Mouse (Mus musculus): ENCODE measurements around the gene Tob2. TPM values are rescaled to one million over a fixed set of nuclear protein-coding genes. Genes with fewer than 3 reads are reported as not detected.
A peak's percentile ranks its signal among the peaks of the same experiment; 100 is the strongest.

Gene Tob2
- polyA plus RNA-seq, 1 experiment from 2014 or later = 12.3 TPM

DNA sequence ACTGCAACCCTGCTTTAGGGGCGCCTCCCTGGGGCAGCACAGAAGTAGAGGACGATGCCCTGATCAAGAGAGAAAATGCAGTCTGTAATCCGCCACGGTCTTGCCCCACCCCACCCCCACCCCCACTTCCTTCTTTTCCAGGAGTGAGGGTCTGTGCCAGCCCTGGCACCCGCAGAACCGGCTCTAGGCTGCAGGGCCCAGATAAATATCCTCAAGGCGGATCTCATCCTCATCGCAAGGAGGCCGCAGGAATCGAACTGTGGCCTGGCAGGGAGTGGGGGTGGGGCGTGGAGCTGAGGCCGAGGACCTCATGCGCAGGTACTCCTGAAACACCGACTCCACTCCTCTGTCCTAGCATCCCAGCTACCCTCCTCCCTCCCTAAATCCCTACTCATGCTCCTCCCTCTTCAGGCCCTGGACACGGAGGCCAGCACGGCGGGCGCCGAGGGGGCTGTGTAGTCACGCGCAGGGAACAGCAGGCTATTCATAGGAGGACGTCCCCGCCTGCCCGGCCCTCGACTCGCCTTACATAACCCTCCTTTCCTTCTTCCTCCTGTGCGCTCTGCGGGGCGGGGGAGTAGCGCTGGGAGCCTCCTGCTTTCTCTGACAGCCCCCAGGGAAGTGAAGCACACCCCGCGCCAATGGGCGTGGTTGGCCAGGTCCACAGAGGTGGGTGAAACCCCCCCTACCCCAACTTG, 22.3 kb downstream of the Tob2 start:
- peak overlapping the region; percentile 37; the same call in 1 of the 2 replicates for H3K9ac ChIP-seq (replicated peaks)

DNA sequence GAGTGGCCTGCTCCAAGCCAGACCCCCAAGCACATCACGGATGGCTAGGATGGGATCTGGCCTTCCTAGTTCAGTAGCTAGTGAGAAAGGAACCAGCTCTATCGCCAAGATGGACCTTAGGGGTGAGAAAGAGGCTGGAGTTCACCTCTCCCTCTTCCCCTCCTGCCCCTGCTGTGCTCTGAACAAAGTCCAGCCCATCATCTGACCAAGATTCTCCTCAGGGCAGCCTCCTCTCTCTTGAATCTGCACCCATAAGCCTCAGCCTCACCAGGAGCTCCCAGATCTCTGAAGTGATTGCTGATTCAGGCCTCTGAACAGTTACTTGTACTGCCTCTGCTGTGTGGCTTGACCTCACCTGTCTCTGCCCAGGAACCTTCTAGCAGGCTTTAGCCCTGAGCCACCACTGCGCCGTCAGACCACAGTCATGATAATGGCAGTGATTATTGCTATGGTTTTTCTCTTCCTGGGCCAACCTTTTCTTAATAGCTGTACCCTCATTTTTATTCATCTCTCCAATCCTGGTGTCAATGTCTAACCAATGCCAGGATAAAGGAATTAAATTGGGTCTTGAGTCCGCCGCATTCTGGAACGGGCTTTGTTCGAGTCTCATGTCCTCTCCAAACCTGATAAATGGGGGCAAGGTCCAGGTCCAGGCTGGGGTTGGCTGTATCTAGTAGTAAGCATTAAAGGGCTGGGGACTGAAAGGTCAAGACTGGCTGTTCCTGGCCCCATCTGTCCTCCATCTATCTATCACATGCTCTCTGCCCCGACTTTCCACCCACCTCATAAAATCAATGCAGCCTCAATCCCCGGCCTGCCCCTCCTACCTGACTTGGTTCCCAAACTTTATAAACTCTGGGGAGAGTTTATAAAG, 23.4 kb downstream of the Tob2 start:
- TF ChIP-seq EP300 (IDR thresholded peaks at IDR 0.05; ENCODE audit: low read depth) (no peak), CTCF (IDR thresholded peaks at IDR 0.05; ENCODE audit: low read depth) (no peak)
- DNase-seq = no peak
- Histone ChIP-seq H3K4me3 (ENCODE audit: low read depth, low read length) (no peak overlapping the region), H3K9me3 (ENCODE audit: low read length) (no peaks in the 10 kb centered on the region), H3K4me2 (ENCODE audit: low read depth, low read length) (peak overlapping the region; percentile 66; the same call in 1 of the 2 replicates), H3K27ac (ENCODE audit: low read depth) (no peak overlapping the region), H3K4me1 (ENCODE audit: insufficient read depth) (peaks cover 35% of the 10 kb centered on the region), H3K9ac (replicated peaks) (no peak overlapping the region), H3K36me3 (replicated peaks; ENCODE audit: insufficient read depth, low read length) (no peaks in the 10 kb centered on the region), H3K27me3 (ENCODE audit: insufficient read depth, low read length) (no peaks in the 10 kb centered on the region)
- WGBS (ENCODE audit: insufficient replicate concordance) = 60% methylated on average over 10 of the region's 10 CpGs
- no peak for ATAC-seq

More for the DNA sequence above, 22.3 kb downstream of the Tob2 start:
- WGBS (ENCODE audit: insufficient replicate concordance) = 6% methylated on average over 29 of the region's 33 CpGs
- Histone ChIP-seq H3K4me2 (ENCODE audit: low read depth, low read length) (peak overlapping the region; percentile 66), H3K27me3 (ENCODE audit: insufficient read depth, low read length) (no peaks in the 10 kb centered on the region), H3K4me1 (ENCODE audit: insufficient read depth) (peaks cover 35% of the 10 kb centered on the region), H3K27ac (ENCODE audit: low read depth) (0 out of 2 replicates have a peak overlapping the region, but pooled peaks have one; percentile 0), H3K9me3 (ENCODE audit: low read length) (no peaks in the 10 kb centered on the region), H3K4me3 (ENCODE audit: low read depth, low read length) (peak overlapping the region; percentile 38), H3K36me3 (replicated peaks; ENCODE audit: insufficient read depth, low read length) (no peaks in the 10 kb centered on the region)
- ATAC-seq = peak; percentile 8; the same call in 1 of the 2 replicates
- peak; percentile 68 for DNase-seq
- TF ChIP-seq CTCF (IDR thresholded peaks at IDR 0.05; ENCODE audit: low read depth) (no peak), EP300 (IDR thresholded peaks at IDR 0.05; ENCODE audit: low read depth) (no peak)

DNA sequence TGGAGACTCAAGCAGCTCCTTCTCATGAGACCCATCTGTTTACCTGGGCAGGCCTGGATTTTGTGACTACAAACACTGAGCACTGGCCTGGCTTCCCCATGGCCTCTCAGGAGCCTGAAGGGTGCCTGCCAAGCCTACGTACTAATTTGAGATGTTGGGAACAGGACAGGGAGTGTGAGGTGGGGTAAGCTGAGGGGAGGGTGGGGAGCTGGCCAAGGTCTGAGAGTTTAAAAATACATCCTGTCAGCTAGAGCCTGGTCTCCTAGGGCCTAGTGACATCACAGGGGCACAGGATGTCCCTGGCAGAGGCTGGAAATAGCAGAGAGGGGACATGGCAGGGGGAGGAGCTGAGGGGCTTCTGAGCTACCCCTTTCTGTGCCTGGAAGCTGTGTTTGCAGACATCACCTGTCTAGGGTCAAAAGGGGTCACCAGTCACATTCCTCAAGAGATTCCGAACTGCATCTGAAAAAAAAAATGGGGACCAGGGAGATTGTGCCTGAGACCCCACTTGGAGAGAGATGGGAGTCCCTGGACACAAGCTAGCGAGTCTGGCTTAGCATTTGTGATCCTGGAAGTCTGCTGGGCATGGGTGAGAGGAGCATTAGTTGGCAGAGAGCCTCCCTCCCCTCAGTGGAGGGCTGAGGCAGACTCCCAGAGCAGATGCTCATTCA, 24.3 kb downstream of the Tob2 start:
- Histone ChIP-seq H3K27ac (ENCODE audit: low read depth) (no peak overlapping the region), H3K4me1 (ENCODE audit: insufficient read depth) (peaks cover 34% of the 10 kb centered on the region), H3K4me3 (ENCODE audit: low read depth, low read length) (no peak overlapping the region), H3K4me2 (ENCODE audit: low read depth, low read length) (no peak overlapping the region), H3K27me3 (ENCODE audit: insufficient read depth, low read length) (no peaks in the 10 kb centered on the region), H3K36me3 (replicated peaks; ENCODE audit: insufficient read depth, low read length) (no peaks in the 10 kb centered on the region), H3K9me3 (ENCODE audit: low read length) (no peaks in the 10 kb centered on the region), H3K9ac (replicated peaks) (no peak overlapping the region)
- DNase-seq (no peak), ATAC-seq (no peak)
- WGBS (ENCODE audit: insufficient replicate concordance) = 79% methylated on average over 3 of the region's 3 CpGs
- TF ChIP-seq CTCF (IDR thresholded peaks at IDR 0.05; ENCODE audit: low read depth) (no peak), EP300 (IDR thresholded peaks at IDR 0.05; ENCODE audit: low read depth) (no peak)

- H3K4me1 ChIP-seq (ENCODE audit: insufficient read depth) = peaks cover 32% of the 10 kb centered on the region
- 69% methylated on average over 4 of the region's 4 CpGs for WGBS (ENCODE audit: insufficient replicate concordance)
- TF ChIP-seq CTCF (IDR thresholded peaks at IDR 0.05; ENCODE audit: low read depth) (no peak), EP300 (IDR thresholded peaks at IDR 0.05; ENCODE audit: low read depth) (no peak)
- DNase-seq (no peak), ATAC-seq (no peak)
- no peaks in the 10 kb centered on the region for H3K36me3 ChIP-seq (replicated peaks; ENCODE audit: insufficient read depth, low read length)
- H3K9me3 ChIP-seq (ENCODE audit: low read length) = no peaks in the 10 kb centered on the region
- H3K27ac ChIP-seq (ENCODE audit: low read depth) = no peak overlapping the region
- H3K4me3 ChIP-seq (ENCODE audit: low read depth, low read length) = no peak overlapping the region
- no peak overlapping the region for H3K9ac ChIP-seq (replicated peaks)
- no peaks in the 10 kb centered on the region for H3K27me3 ChIP-seq (ENCODE audit: insufficient read depth, low read length)
- H3K4me2 ChIP-seq (ENCODE audit: low read depth, low read length) = no peak overlapping the region
Measured at GRCm38 (mm10) chr15:81833481-81833880, 25.1 kb downstream of the Tob2 start.

- no peak for DNase-seq
- no peak overlapping the region for H3K4me3 ChIP-seq (ENCODE audit: low read depth, low read length)
- WGBS (ENCODE audit: insufficient replicate concordance) = 39% methylated on average over 3 of the region's 3 CpGs
- H3K9ac ChIP-seq (replicated peaks) = no peak overlapping the region
- peaks cover 28% of the 10 kb centered on the region for H3K4me1 ChIP-seq (ENCODE audit: insufficient read depth)
- H3K4me2 ChIP-seq (ENCODE audit: low read depth, low read length) = no peak overlapping the region
- no peaks in the 10 kb centered on the region for H3K27me3 ChIP-seq (ENCODE audit: insufficient read depth, low read length)
- H3K27ac ChIP-seq (ENCODE audit: low read depth) = 0 out of 2 replicates have a peak overlapping the region, but pooled peaks have one; percentile 11
- no peaks in the 10 kb centered on the region for H3K9me3 ChIP-seq (ENCODE audit: low read length)
- no peaks in the 10 kb centered on the region for H3K36me3 ChIP-seq (replicated peaks; ENCODE audit: insufficient read depth, low read length)
- no peak for ATAC-seq
- TF ChIP-seq EP300 (IDR thresholded peaks at IDR 0.05; ENCODE audit: low read depth) (no peak), CTCF (IDR thresholded peaks at IDR 0.05; ENCODE audit: low read depth) (no peak)
Measured at GRCm38 (mm10) chr15:81832219-81832618, 26.4 kb downstream of the Tob2 start.

Data from liver, postnatal 0 days (tissue).